Mouse (Mus musculus) retina, postnatal 1 day (tissue): Measurements from ENCODE around the gene Sema4b.

Experiments
- DNase-seq: peaks from one replicate; pipeline ENCODE4 v3.0.0-alpha.2; 2012

Gene Sema4b

DNA sequence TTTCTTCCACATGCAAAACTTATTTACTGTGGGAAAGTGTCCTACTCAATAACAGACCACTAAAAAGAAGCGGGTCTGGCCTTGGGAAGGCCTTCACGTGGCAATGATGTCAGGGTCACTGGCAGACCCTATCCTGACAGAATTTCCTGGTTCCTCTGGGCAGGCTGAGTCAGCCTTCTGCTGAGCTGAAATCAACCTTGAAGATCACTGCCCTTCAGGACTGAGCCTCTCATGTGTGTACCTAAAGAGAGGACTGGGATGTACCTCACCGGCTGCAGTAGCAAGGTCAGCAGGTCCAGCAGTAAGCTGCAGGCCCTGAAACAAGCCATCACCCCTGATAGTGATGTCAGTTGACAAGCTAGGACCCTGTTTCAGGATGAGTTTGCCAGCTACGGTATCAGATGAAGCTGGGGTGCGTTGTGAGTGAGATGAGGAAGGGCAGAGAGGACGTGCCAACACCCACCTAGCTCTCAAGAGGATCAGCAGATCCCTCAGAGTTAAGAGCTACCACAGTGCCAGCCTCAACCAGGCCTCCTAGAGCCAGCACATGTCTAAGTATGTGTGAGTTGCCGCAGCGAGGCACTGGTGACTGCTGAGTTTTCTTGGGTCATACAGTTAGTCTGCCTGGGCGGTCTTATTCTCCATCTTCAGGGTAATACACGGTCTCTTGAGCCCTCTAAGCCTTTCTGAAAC is 8.5 kb upstream of the Sema4b start:
- no peak for DNase-seq

DNA sequence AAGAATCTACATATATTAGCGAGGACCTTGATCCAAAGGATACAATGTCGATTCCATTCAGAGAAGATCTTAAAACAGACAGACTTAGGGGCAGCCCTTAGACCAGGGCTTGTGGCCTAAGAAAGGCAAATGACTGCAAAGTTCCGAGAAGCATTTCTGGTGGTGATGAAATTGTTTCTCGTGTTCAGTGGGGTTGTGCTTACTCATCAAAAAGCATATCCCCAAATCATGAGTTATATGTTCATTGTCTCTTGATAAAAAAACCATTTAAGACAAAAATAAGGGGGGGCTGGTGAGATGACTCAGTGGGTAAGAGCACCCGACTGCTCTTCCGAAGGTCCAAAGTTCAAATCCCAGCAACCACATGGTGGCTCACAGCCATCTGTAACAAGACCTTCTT is 7.3 kb upstream of the Sema4b start:
- DNase-seq = no peak

DNA sequence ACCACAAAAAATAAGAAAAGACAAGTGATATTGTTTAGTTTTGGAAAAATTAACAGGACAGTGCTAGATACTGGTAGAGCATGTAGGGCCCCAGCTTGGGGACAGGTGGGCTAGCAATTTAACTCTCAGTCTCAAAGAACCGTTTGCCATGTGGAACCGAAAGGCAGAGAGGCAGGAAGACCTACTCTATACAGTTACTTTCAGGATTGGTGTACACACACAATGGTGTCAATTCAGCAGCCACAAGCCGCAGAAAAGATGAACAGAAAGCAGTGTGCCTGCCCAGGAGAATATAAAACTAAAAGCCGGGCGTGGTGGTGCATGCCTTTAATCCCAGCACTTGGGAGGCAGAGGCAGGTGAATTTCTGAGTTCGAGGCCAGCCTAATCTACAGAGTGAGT is 6.9 kb upstream of the Sema4b start:
- DNase-seq = no peak

DNA sequence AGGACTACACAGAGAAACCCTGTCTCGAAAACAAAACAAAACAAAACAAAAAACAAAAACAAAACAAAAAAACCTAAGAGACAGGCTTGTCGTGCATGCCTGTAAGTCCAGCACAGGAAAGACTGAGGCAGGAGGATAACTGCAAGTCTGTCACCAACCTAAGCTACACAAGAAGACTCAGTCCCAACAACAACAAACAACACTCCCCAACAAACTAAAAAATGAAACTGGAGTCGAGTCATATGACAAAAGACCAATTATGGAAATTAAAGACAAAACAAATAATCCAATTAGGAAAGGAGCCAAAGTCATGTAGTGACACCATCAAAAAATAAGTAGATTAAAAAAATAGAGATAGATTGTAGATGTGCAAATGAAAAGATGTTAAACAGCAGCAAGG is 6.4 kb upstream of the Sema4b start:
- no peak for DNase-seq

DNA sequence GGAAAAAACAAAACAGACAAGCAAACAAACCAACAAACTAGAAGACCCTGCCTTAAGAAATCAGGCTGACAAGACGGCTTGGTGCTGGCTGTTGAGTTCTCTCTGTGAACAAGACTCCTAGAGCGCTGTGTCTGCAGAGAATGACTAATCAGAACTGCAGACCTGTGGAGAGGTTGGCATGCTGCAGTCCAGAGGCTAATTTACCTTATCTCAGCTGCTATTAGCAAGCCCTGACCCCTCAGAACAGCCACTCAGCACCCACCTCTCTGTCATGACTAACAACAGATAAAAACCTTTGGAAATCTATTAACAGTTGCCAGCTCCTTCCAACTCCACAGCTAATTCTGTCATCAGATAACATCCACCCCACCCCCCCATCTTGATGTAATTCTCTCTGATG is 5.6 kb upstream of the Sema4b start:
- no peak for DNase-seq

DNA sequence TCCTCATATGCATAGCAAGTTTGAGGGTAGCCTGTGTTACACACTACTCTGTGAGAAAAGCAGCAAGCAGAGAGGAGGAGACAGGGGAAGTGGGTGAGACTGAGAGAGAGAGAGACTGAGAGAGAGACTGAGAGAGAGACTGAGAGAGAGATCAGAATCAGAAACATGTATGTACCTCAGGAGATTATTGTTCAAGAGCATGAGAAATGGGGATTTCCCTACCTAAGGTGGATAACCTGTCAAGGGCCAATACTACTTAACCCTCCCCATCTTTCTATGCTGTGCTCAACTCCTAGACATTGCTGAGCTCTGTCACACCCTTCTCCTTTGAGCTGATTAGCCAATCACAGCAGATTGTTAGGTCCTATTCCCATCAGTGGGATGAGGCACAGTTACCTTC is 4.5 kb upstream of the Sema4b start:
- DNase-seq = no peak

DNA sequence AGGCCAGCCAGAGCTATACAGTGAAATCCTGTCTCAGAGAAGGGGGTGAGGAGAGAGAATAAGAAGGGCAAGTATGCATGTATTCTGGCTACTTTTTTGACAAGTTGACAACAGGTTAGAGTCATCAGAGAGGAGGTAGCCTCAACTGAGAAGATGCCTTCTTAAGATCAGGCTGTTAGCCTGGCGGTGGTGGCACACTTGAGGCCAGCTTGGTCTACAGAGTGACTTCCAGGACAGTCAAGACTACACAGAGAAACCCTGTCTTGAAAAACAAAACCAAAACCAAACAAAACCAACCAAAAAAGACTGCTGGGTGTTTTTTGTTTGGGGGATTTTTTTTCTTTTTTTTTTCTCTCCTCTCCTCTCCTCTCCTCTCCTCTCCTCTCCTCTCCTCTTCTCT is 3.2 kb upstream of the Sema4b start:
- no peak for DNase-seq

DNA sequence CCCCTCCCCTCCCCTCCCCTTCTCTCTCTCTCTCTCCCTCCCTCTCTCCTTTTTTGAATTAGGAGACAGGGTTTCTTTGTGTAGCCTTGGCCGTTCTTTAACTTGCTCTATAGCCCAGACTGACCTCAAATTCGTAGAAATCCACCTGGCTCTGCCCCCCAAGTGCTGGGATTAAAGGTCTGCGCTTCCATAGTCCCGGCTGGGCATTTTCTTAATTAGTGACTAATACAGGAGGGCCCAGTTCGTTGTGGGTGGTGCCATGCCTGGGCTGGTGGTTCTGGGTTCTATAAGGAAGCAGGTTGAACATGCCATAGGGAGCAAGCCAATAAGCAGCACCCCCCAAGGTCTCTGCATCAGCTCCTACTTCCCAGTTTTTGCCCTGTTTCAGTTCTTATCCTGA is 2.7 kb upstream of the Sema4b start:
- no peak for DNase-seq

DNA sequence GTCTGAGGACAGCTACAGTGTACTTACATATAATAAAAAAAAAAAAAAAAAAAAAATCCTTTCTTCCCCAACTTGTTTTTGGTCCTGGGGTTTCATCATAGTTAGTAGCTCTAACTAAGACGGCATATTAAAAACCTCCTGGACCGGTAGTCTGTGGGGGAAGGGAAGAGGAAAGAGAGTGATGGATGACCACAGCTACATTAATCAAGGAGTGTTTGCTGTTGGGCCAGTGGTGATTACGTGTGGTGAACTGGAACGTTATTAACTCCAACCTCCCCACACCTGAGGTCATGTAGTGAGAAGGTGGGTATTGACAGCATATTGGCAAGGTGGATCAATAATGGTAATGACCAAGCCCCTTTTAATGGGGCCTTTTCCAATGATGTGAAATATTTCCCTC is 2.1 kb upstream of the Sema4b start:
- no peak for DNase-seq

DNA sequence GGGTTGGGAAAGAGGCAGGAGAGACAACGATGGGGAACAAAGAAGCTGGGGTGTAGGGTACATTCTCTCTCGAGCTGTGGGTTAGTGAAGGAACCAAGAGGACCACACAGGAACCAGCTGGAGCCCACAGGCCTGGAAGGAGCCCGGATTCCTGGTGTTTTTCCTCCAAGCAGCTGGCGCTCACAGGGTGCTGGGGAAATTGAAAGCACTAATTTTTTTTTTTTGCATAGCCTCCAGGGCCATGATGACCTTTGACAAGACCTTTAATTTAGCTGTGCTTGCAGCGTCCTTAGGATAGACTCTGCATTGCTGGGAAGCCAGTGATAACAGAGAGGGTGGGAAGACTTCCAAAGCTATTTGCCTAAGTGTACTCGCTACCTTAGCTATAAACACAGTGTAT is 1.7 kb upstream of the Sema4b start:
- DNase-seq = no peak

DNA sequence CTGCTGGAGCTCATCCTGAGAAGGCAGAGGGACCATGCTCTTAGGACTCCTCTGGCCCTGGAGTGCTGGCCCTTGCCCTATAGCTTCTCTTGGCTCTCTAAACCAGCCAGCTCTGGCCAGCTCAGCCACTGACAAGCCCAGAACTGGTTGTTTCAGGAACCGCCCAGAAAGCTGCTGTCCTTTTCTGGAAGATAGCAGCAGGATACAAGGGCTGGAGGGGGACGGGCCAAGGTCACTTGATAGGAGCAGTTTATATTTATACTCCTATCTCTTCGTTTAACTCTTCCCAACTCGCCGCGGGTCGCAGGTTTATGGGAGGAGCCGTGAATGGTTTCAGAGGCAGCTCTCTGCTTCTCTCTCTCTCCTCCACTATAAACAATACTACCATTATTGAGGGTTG is 620 bp upstream of the Sema4b start:
- DNase-seq = no peak

DNA sequence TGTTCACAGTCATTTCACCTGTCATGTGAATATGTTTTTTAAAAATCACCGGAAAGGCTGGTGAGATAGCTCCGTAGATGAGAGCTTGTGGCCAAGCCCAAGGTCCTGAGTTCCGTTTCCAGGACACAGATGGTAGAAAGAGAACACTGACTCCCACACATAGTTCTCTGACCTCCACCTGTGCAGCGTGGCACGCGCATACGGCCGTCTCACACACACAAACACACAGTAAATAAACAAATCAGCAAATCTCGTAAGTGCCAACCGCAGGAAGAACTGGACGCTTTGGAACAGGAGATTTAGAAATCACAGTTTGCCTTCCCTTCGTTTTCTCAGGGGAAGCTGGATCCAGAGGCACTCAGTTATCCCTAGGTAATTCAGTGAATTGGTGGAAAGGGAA is 860 bp downstream of the Sema4b start:
- no peak for DNase-seq

DNA sequence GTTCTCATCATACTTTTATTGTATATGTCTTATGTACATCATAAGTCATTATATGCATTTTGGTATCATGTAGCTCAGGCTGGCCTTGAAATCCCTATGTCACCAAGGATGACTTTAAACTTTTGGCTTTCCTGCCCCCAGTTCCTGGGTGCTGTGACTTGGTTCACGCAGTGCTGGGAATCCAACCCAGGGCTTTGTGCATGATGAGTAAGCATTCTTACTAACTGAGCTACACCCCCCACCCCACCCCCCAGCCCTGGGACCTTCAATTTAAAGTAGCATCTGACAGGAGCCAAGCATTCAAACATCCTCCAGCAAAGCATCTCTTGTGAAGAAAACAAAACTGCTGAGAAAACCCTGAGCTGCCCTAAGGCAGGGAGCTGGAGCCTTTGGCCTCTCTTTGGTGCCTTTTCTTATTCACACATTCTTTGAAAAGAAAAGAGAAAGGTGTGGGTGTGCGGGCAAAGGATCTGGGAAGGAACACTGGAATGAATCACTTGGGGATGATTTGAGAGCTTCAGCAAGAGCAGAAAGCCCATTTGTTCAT is 2.0 kb downstream of the Sema4b start:
- no peak for DNase-seq

DNA sequence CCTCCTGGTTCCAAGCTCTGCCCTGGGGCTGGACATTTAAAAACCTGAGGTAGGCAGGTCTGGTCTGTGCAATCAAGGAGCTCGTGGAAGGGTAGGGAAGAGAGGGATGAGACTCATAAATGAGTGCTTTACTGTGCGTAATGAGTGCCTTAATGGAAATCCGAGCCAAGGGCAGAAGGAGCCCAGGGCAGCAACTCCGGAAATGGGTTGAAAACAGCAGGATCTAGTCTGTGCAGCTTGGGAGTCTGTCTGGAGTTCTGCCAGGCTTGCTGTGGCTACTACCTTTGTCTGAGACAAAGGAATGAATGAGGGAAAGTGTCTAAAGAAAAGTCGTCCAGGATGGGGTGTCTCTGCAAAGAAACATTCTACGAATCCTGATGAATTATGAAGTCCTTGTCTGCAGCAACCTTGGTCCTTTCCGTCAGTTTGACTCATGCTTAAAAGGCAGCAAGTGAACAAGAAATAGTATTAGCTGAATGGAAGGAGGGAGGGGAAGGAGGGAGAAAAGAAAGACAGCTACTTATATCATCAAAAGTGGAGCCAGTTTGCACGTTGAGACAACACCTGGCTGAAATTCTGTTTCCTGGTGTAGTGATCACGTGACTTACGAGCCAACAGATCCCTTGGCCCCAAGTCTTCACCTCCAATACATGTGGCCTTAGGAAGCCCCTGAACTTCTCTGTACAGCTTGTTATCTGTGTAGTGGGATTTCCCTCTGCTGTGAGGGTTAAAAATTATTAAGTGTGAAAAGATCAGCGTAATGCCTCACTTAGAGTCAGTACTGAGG is 2.7 kb downstream of the Sema4b start:
- no peak for DNase-seq

DNA sequence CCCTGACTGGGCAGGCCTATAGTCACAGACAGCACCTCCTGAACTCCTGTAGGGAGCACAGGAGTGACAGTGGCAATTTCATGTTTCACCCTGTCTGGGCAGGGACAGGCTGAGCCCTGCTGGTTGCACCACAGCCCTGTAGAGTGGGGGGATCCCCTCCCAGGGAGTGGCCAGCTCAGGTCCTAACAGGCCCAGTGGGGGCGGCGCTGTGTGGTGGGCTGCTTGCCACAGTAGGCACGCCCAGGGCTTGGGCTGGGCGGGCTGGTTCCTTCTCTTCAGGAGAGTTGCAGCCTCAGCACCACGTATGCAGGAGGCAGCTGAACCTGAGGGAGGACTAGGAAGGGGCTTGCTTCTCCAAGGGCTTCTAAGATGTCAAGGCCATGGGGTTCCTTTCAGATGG is 4.8 kb downstream of the Sema4b start:
- no peak for DNase-seq

DNA sequence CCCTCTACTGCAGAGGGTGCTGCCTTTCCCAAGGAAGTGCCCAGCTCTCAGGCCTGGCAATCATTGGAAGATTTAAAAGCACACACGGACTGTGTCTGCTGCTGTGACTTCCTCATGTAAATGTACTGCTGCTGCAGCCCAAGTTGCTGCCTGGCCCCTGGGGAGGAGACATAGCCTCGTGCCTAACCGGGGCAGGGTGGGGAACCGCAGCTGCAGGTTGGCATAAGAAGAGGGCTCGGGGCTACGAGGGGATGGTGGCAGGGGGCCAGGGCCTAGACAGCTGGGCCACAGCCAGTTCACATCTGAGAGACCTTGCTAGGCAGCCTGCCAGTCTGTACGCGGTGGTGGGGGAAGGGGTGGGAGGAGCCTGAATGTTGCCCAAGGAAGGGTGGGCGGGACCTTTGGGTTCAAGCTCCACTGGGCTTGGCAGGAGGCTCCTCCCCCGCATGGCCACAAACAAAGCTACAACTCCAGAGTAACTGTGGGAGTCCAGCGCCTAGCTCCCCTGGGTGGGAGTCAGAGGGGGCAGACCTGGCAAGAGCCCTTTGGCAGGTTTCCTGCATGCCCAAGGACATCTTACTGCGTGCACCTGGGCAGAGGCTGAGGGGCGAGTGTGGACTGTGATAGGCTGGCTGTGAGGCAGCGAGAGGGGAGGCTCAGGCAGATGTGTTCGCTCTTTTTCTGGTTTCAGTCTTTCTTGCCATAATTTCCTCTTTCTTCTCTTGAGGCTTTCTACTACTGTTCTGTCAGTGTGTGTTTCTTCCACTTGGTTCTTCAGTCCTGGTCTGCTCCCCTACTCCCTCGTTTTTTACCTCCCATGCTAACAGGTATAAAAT is 5.8 kb downstream of the Sema4b start:
- DNase-seq = peak; percentile 97

DNA sequence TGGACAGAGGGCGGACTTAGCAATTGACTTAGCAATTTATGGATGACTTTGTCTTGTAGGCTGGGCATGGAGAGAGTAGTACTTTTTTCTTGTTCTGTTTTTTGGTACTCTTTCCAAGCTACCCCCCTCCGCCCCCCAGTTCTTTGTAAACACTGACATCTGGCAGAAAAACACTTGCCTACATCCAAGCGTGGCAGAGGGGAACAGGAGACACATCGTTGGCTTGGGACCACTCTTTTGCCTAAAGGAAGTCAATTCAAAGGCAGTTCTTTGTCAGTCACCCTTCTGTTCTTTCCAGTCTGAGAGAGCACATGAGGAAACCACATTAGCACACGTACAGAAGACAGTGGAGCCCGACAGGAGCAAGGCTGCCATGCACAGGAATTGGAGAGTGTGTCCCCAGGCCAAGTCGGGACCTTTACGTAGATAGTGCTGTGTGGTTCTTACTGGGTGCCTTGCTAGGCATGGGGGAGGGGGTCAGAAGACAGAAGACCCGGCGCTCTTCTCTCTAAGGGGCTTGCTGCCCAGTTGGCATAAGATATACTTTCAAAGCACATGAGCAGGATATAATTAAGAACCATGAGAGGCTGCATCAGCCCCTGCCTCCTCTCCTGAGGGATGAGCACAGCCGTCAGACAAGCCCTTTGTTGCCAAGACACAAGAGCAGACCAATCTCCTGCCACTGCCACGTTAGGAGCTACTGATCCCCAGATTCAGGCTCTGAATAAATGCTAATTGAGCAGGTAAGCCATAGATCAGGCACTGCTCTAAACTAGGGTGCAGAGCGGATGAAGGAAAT is 7.5 kb downstream of the Sema4b start:
- no peak for DNase-seq

DNA sequence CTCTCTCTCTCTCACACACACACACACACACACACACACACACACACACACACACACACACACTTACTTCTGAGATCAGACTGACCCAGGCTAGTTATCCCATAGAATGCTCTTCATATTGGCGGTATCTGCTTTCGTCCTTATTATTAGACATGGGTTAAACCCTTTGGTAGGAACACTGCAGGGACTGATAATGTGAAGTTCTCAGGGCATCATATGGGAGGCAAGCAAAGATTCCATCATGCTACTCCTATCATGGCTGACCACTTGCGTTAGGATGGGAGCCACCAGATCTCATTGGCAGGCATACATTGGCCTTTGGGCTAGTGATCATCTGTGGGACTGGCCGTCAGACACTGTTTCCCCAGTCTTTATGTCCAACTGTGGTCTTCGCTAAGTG is 8.5 kb downstream of the Sema4b start:
- DNase-seq = no peak

DNA sequence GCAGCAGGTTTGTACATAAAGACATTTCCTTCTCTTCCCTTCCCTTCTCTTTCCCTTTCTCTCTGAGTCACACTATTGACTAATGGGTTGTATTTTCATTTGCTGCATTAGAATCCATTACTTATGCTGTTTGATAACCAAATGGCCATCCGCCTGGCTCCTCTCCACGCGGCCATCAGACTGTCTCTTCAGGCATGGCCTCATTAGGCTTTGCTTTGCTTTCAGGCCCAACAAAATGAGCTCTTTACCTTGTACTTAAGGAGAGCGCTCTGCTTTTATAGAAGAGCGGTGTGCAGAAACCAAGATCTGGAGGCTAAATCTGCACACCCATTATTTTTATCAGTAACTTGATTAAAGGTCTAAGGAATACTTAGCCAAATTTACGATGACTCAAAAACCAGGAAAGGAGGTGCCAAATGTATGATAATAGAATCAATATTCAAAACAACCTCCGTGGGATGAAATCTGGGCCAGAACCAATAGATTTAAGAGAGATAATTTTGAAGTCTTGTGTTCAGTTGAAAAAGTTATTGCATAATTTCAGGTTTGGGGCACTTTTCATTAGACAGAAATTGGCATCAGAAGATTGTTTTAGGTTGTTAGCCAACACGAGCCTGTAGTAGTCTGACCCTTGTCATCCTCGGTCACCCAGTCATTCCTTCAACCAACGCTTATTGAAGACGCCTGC is 9.1 kb downstream of the Sema4b start:
- no peak for DNase-seq

DNA sequence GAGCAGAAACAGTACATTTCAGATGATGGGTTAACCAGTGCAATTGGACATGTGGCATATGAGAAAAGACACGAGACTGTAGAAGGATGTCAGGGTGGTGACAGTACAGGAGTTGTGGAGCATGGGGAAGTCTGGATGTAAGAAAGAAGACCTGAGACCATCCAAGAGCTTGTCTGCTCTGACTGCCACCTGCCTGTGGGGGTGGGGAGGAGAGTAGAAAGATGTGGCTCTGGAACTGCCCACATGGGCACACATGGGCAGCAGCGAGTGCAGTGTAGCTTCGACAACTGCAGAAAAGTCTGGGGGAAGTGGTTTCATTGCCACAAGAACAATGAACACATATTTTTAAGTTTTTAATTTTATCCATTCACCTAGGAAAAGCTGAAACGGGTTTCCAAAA is 10.7 kb downstream of the Sema4b start:
- DNase-seq = peak; percentile 52

DNA sequence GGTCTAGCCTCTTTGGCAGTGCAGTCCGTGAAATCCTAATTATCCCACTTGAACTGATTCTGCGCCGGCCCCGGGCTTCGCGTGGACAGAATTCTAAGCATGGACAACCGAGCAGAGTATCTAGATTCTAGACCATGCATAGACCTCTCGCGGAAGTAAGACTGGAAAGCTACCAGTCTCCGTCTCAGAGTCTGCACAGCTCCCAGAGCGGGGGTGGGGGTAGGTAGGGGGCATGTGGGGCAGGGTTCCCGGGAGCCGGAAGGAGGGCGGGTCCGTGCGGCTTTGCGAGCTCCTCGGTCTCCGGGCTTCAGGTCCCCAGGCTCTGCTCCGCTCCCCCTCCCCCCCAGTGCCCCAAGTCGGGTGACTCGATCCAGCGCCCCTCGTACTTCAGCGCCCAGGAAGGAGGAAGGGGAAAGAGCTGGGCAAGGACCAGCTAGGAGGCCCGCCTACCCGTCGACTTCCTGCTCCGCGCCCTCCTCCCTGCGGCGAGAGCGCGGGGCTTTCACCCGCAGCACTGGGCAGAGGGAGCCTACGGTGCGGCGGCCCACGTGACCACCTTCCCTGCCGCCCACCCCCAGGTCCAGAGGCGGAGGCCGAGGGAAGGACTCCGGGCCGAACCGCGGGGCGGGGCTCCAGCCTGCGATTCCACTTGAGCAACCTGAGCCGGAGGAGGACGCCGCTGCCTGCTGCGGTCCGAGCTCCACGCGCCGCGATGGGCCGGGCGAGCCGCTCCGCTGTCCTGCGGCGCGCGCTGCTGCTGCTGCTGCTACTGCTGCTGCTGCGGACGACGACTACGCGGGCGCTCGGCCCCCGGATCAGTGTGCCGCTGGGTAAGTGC is 11.5 kb downstream of the Sema4b start:
- DNase-seq = peak; percentile 93
